Mouse (Mus musculus): ENCODE results near the gene Nck2. TPM values are rescaled to one million over a fixed set of nuclear protein-coding genes. Genes with fewer than 3 reads are reported as not detected.

Nck2 gene
- polyA plus RNA-seq, 1 experiment: 11.2 TPM

DNA sequence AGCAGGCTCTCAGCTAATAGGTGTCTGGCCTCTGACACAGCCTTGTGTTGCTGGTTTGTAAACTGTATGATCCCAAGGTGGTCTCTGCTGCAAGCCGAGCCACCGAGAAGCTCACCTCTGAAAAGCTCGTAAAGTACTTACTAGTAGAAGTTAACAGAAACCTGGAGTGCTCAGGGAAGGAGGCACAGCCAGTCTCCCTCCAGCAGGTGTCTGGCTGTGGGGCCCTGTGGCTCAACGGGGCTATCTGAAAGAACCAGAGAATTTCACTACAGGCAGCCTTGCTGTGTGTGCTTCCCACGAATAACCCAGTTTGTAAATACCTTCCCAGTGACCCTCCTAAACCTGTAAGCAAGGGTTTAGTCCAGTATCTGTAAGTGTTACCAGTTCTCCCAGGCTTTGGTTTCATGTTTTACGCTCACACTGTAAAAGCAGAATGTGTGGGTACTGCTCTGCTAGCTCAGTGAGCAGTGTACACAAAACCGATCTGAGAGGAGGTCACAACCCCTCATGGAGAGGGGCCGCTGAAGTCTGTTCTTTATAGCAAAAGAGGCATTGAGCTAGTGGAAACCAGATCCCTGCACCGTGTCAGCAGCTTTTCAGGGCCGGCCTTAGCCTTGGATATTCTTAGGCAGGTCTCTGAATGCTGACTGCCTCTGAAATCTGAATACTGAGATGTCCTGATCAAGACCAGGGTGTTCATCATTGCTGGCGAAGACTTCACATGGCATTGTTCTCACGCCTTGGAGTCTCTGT, 111.0 kb downstream of the Nck2 start:
- Histone ChIP-seq H3K4me1 (ENCODE audit: control insufficient read depth, insufficient read depth, low read length) (no peaks in the 10 kb centered on the region), H3K27ac (ENCODE audit: insufficient read depth, low read depth, low read length) (no peak overlapping the region), H3K4me3 (ENCODE audit: insufficient read depth, low read length) (no peak overlapping the region)
- no peak for TF ChIP-seq POLR2A (IDR thresholded peaks at IDR 0.05; ENCODE audit: borderline replicate concordance, low read depth, low read length)
- TF ChIP-seq CTCF (IDR thresholded peaks at IDR 0.05; ENCODE audit: low read depth, low read length): no peak

DNA sequence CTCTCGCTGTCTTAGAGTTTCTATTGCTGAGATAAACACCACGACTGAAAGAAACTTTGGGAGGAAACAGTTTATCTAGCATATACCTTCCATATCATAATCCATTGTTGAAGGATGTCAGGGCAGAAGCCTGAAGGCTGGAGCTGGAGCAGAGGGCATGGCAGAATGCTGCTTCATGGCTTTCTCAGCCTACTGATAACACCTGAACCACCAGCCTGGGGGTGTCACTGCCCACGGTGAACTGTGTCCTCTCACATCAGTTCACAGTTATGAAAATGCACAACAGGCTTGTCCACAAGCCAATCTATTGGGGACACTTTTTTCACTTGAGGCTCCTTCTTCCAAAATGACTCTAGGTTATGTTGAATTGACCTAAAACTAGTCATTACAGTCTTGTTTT, 114.0 kb downstream of the Nck2 start:
- no peaks in the 10 kb centered on the region for H3K4me1 ChIP-seq (ENCODE audit: control insufficient read depth, insufficient read depth, low read length)
- TF ChIP-seq POLR2A (IDR thresholded peaks at IDR 0.05; ENCODE audit: borderline replicate concordance, low read depth, low read length) (no peak), CTCF (IDR thresholded peaks at IDR 0.05; ENCODE audit: low read depth, low read length) (no peak)
- no peak overlapping the region for H3K4me3 ChIP-seq (ENCODE audit: insufficient read depth, low read length)
- H3K27ac ChIP-seq (ENCODE audit: insufficient read depth, low read depth, low read length): no peak overlapping the region

DNA sequence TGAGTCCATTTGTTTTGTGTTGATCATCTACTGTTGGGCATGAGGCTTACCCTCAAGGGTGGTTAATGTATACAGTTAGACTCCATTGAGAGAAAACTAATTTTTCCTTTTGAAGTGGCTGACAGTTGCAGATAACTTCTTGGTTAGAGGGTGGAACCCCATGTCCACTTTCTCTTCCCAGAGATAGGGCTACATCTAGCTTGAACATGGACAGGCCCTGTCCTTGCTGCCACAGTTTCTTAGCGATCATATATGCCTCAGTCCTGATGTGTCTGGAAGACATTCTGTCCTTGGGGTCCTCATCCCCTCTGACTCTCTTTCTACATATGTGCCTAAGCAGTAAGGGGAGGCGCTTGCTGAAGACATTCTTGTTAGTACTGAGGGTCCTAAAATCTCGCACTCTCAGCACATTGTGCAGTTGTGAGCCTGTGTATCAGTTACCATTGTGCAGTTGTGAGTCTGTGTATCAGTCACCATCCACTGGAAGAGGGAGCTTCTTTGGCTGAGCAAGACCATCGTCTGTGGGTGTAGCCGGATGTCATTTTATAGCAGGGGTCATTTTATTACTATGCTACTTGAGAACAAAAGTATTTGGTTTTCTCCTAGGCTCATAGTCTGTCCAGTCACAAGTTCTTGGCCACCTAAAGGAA, 114.8 kb downstream of the Nck2 start:
- Histone ChIP-seq H3K4me3 (ENCODE audit: insufficient read depth, low read length) (no peak overlapping the region), H3K27ac (ENCODE audit: insufficient read depth, low read depth, low read length) (no peak overlapping the region), H3K4me1 (ENCODE audit: control insufficient read depth, insufficient read depth, low read length) (no peaks in the 10 kb centered on the region)
- TF ChIP-seq CTCF (IDR thresholded peaks at IDR 0.05; ENCODE audit: low read depth, low read length) (no peak), POLR2A (IDR thresholded peaks at IDR 0.05; ENCODE audit: borderline replicate concordance, low read depth, low read length) (no peak)

DNA sequence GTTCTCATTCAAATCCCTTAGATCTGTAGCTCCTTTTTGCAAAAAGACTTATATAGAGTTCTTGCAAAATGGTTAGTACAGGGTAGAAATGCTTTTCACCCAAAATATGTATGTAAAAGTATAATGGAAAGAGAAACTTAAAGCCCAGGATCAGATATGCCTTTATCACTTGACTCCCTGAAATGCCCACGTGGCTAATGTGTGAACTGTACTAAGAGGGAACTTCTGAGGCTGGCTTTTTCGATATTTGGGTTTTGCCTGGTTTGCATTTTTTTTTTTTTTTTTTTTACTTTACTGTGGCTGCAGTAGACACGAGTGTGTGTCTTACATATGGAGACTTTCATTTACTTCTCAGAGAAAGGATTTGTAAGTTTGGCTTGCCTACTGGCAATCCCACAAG, 116.7 kb downstream of the Nck2 start:
- no peak overlapping the region for H3K27ac ChIP-seq (ENCODE audit: insufficient read depth, low read depth, low read length)
- H3K4me1 ChIP-seq (ENCODE audit: control insufficient read depth, insufficient read depth, low read length): no peaks in the 10 kb centered on the region

DNA sequence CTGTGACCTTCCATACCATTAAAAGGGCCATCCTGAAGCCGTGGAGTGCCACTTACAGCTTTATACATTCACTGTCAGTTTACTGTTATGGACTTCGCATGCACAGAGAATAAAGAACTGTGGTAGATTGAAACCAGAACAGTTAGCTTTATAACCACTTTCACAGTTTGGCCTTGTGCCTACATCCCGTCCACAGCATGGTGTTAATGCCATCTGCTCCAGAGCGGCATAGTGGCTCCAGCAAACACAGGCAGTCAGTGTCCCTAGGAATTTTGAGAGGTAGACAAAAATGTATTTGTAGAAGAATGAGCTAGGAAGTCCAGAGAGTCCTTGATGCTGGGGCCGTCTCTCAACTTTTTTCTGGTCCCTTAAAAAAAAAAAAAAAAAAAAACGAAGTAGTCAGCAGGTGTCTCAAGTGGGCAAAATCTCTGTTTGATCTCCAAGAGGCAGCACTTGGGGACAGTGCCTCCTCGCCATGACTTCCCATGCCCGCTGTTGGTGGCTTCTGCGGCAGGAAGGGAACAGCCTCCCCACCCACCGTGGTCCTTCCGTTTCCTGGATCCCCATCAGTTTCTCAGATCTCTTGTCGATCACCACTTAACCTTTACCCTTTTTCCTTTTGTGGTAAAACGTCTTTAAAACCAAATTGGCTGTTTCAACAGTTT, 117.8 kb downstream of the Nck2 start:
- TF ChIP-seq CTCF (IDR thresholded peaks at IDR 0.05; ENCODE audit: low read depth, low read length) (no peak), POLR2A (IDR thresholded peaks at IDR 0.05; ENCODE audit: borderline replicate concordance, low read depth, low read length) (no peak)
- Histone ChIP-seq H3K4me3 (ENCODE audit: insufficient read depth, low read length) (no peak overlapping the region), H3K4me1 (ENCODE audit: control insufficient read depth, insufficient read depth, low read length) (no peaks in the 10 kb centered on the region), H3K27ac (ENCODE audit: insufficient read depth, low read depth, low read length) (no peak overlapping the region)

More for the DNA sequence above, 116.7 kb downstream of the Nck2 start:
- no peak overlapping the region for H3K4me3 ChIP-seq (ENCODE audit: insufficient read depth, low read length)
- TF ChIP-seq CTCF (IDR thresholded peaks at IDR 0.05; ENCODE audit: low read depth, low read length) (no peak), POLR2A (IDR thresholded peaks at IDR 0.05; ENCODE audit: borderline replicate concordance, low read depth, low read length) (no peak)

DNA sequence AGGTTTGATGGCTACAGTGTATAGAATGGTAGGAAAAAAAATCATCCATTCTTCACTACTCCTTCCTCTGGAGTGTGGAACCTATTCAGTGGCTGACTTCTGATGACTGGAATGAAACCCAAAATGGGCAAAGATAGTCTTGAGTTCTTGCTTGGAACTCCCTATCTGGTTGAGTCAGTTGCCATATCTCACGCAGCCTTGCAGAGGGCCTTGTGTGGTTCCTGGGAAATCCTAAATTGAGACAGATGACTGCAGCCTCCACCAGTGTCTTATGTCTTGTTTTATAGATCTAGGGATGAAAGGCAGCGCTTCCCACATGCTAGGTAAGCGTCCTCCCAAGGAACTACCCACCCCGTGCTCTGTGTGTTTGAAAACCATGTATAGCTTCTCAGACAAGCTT, 120.9 kb downstream of the Nck2 start:
- no peak for TF ChIP-seq POLR2A (IDR thresholded peaks at IDR 0.05; ENCODE audit: borderline replicate concordance, low read depth, low read length)
- TF ChIP-seq CTCF (IDR thresholded peaks at IDR 0.05; ENCODE audit: low read depth, low read length): no peak

DNA sequence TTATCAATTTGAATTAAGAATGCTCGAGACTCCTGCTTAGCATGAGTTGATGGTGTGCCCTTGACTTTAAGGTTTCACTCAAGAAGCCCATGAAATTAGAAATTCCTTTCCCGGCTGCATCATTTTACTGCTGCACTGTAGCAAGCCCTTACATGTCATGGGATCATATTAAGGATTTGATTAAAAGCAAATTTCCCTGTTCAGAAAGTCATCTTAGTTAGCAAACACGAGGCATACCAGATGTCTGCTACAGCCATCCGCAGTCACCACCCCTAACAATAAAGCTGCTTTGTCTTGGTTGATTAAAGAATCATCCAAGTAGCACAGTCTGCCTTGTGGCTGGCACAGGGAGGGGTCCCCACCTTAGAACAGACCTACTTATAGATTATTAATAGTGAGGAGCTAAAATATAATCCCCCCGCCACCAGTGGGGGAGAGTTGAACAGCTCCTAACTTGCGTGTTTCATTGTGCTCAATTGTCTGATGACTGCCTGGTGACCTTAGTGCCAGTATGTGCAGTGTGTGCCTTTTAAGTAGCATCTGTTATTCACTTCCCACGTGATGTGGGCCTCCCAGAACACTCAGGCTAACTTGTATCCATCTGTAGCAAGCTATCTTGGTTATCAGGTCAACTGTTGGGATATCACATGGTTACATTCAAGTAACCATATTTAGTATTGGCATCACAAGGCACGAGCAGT, 122.4 kb downstream of the Nck2 start:
- no peak overlapping the region for H3K4me3 ChIP-seq (ENCODE audit: insufficient read depth, low read length)
- no peak overlapping the region for H3K27ac ChIP-seq (ENCODE audit: insufficient read depth, low read depth, low read length)
- TF ChIP-seq POLR2A (IDR thresholded peaks at IDR 0.05; ENCODE audit: borderline replicate concordance, low read depth, low read length) (no peak), CTCF (IDR thresholded peaks at IDR 0.05; ENCODE audit: low read depth, low read length) (no peak)
- H3K4me1 ChIP-seq (ENCODE audit: control insufficient read depth, insufficient read depth, low read length): no peaks in the 10 kb centered on the region

More for the DNA sequence above, 120.9 kb downstream of the Nck2 start:
- Histone ChIP-seq H3K27ac (ENCODE audit: insufficient read depth, low read depth, low read length) (no peak overlapping the region), H3K4me3 (ENCODE audit: insufficient read depth, low read length) (no peak overlapping the region), H3K4me1 (ENCODE audit: control insufficient read depth, insufficient read depth, low read length) (no peaks in the 10 kb centered on the region)

DNA sequence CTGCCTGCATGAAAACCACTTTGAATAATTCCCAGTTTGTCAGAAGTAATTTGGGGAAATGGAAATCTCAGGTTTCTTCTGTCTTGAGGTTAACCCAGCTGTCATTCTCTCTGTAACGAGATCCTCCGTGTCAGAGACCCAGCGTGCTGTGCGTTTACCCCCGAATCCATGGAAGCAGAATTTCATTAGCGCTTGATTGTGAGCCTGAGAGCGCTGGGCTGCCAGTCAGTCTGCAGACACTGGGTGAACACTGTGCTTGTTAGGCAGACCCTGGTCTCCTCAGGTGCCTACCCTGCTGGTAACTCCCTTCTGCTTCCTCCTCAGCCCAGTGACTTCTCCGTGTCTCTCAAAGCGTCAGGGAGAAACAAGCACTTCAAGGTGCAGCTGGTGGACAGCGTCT, 124.4 kb downstream of the Nck2 start:
- Histone ChIP-seq H3K4me1 (ENCODE audit: control insufficient read depth, insufficient read depth, low read length) (no peaks in the 10 kb centered on the region), H3K4me3 (ENCODE audit: insufficient read depth, low read length) (no peak overlapping the region), H3K27ac (ENCODE audit: insufficient read depth, low read depth, low read length) (no peak overlapping the region)
- TF ChIP-seq POLR2A (IDR thresholded peaks at IDR 0.05; ENCODE audit: borderline replicate concordance, low read depth, low read length): no peak
- TF ChIP-seq CTCF (IDR thresholded peaks at IDR 0.05; ENCODE audit: low read depth, low read length): no peak

DNA sequence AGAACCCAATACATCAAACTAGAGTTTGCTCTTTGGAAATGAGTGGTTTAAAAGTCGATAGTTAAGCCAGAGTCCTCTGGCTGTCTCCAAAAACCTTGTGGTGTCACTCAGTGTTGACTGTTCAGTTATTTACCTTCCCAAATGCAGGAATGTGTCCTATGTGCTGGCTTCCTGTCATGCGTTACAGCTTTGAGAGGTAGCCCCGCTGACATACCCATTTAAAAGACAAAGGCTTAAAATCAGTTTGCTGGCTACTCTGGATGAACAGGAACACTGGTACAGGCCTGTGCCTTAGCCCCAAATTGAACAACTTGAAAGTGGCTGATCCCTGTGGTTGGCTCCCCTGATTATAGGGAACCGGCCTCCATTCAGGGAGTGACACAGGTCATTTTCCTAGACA, 126.7 kb downstream of the Nck2 start:
- Histone ChIP-seq H3K4me3 (ENCODE audit: insufficient read depth, low read length) (no peak overlapping the region), H3K4me1 (ENCODE audit: control insufficient read depth, insufficient read depth, low read length) (no peaks in the 10 kb centered on the region), H3K27ac (ENCODE audit: insufficient read depth, low read depth, low read length) (no peak overlapping the region)
- TF ChIP-seq POLR2A (IDR thresholded peaks at IDR 0.05; ENCODE audit: borderline replicate concordance, low read depth, low read length) (no peak), CTCF (IDR thresholded peaks at IDR 0.05; ENCODE audit: low read depth, low read length) (no peak)
